Mouse (Mus musculus) R1 (cell line): ENCODE data around the gene Bcar3.

Experiments used
- DNase-seq: peaks from one replicate; pipeline ENCODE4 v3.0.0-alpha.2; 2018; ENCODE audit warnings: low read depth, low spot score

Bcar3 gene

GRCm38 (mm10) chr3:122481891-122482739, 188.2 kb downstream of the Bcar3 start:
- DNase-seq, result no peak

- no peak for DNase-seq
Observed at GRCm38 (mm10) chr3:122483066-122483782, 189.3 kb downstream of the Bcar3 start.

- DNase-seq, result peak; percentile 73
Observed at GRCm38 (mm10) chr3:122483783-122484130, 189.8 kb downstream of the Bcar3 start.

- no peak for DNase-seq
Observed at GRCm38 (mm10) chr3:122484301-122484700, 190.4 kb downstream of the Bcar3 start.

- no peak for DNase-seq
Observed at GRCm38 (mm10) chr3:122485699-122486098, 191.8 kb downstream of the Bcar3 start.

GRCm38 (mm10) chr3:122486193-122486592, 192.3 kb downstream of the Bcar3 start:
- DNase-seq, result peak; percentile 64

GRCm38 (mm10) chr3:122488051-122488754, 194.3 kb downstream of the Bcar3 start:
- DNase-seq, result peak; percentile 80

GRCm38 (mm10) chr3:122490574-122490973, 196.6 kb downstream of the Bcar3 start:
- no peak for DNase-seq

GRCm38 (mm10) chr3:122492006-122492405, 198.1 kb downstream of the Bcar3 start:
- no peak for DNase-seq

- DNase-seq, result no peak
Observed at GRCm38 (mm10) chr3:122492872-122493615, 199.1 kb downstream of the Bcar3 start.

- DNase-seq, result no peak
Observed at GRCm38 (mm10) chr3:122494764-122495163, 200.8 kb downstream of the Bcar3 start.

GRCm38 (mm10) chr3:122497871-122498270, 203.9 kb downstream of the Bcar3 start:
- DNase-seq, result no peak

GRCm38 (mm10) chr3:122498528-122498927, 204.6 kb downstream of the Bcar3 start:
- DNase-seq, result no peak

GRCm38 (mm10) chr3:122499647-122500046, 205.7 kb downstream of the Bcar3 start:
- no peak for DNase-seq

- no peak for DNase-seq
Observed at GRCm38 (mm10) chr3:122500929-122501328, 207.0 kb downstream of the Bcar3 start.

- no peak for DNase-seq
Observed at GRCm38 (mm10) chr3:122506343-122506916, 212.5 kb downstream of the Bcar3 start.

GRCm38 (mm10) chr3:122507826-122508225, 213.9 kb downstream of the Bcar3 start:
- peak; percentile 89 for DNase-seq

GRCm38 (mm10) chr3:122509084-122509483, 215.1 kb downstream of the Bcar3 start:
- DNase-seq, result peak; percentile 66

GRCm38 (mm10) chr3:122509534-122510239, 215.8 kb downstream of the Bcar3 start:
- DNase-seq, result no peak

- DNase-seq, result no peak
Observed at GRCm38 (mm10) chr3:122510240-122510750, 216.4 kb downstream of the Bcar3 start.
